Mouse (Mus musculus): ENCODE measurements at regions not wholly inside any gene's neighbourhood (a gene's known extent, or its start where the extent isn't known, plus 50 kb on each side); places are given as distances from the start of the nearest gene placed in this dataset.
A peak's percentile ranks its signal among the peaks of the same experiment; 100 is the strongest.

DNA sequence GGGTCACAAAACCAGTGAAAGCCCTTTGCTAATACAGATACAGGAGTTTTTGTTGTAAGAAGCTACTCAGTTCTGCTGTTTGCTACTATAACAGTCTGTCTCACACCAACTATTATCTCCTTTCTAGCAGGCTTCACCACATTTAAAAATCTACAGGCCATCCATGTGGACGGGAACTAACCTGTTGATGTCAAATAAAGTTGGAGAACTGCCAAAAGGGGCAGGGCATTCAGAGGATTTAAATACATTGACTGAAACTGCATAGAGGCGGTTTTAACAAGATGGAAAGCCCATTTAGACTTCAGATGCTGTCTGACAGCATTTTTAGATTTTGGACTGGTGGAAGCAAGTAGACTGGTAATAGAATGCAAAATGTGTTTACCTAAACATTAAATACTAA, 266.0 kb downstream of the Usp25 start:
- DNase-seq (ENCODE audit: low spot score): no peak
- ATAC-seq (ENCODE audit: low FRiP score, low TSS enrichment): no peak
- no peaks in the 10 kb centered on the region for H3K9me3 ChIP-seq (ENCODE audit: control insufficient read depth, low read length)
- no peak for TF ChIP-seq CTCF (IDR thresholded peaks at IDR 0.05; ENCODE audit: low read depth)
- no peak for TF ChIP-seq EP300 (optimal IDR thresholded peaks at IDR 0.05)
- H3K27ac ChIP-seq (replicated peaks): no peak overlapping the region
- H3K36me3 ChIP-seq (ENCODE audit: control insufficient read depth, insufficient read depth, low read length): no peaks in the 10 kb centered on the region
- no peak overlapping the region for H3K4me2 ChIP-seq (replicated peaks; ENCODE audit: low read depth)
- no peak overlapping the region for H3K4me3 ChIP-seq (ENCODE audit: low read depth, low read length)
- 48% methylated on average over 2 of the region's 2 CpGs for WGBS
- H3K9ac ChIP-seq (ENCODE audit: low read length): no peak overlapping the region
- H3K27me3 ChIP-seq (ENCODE audit: control insufficient read depth, insufficient read depth, low read length): no peaks in the 10 kb centered on the region
- H3K4me1 ChIP-seq (replicated peaks; ENCODE audit: control insufficient read depth, insufficient read depth): no peaks in the 10 kb centered on the region

DNA sequence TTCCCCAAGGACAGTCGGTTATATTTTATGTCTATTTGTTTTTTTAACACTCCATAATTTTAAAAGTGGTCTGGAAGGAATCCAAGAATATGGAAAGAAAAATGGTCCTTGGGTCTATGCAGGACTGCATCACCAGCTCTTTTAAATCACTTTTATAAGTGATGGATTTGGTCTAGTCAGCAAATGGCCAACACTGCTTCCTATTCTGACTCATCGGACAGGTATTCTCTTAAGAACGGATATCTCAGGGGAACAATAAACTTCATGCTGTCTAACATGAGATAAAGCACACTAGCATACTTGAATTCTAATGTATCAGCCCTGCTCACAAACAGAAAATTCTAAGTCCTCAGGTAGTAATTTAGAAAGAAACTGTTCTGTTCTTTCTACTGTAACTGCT, 259.8 kb downstream of the Usp25 start:
- no peaks in the 10 kb centered on the region for H3K27me3 ChIP-seq (ENCODE audit: control insufficient read depth, insufficient read depth, low read length)
- H3K9ac ChIP-seq (ENCODE audit: low read length): no peak overlapping the region
- no peak overlapping the region for H3K4me3 ChIP-seq (ENCODE audit: low read depth, low read length)
- WGBS: 34% methylated on average over 3 of the region's 3 CpGs
- H3K9me3 ChIP-seq (ENCODE audit: control insufficient read depth, low read length): no peaks in the 10 kb centered on the region
- H3K36me3 ChIP-seq (ENCODE audit: control insufficient read depth, insufficient read depth, low read length): no peaks in the 10 kb centered on the region
- DNase-seq (ENCODE audit: low spot score) (no peak), ATAC-seq (ENCODE audit: low FRiP score, low TSS enrichment) (no peak)
- H3K4me1 ChIP-seq (replicated peaks; ENCODE audit: control insufficient read depth, insufficient read depth): no peaks in the 10 kb centered on the region
- TF ChIP-seq EP300 (optimal IDR thresholded peaks at IDR 0.05): no peak
- no peak for TF ChIP-seq CTCF (IDR thresholded peaks at IDR 0.05; ENCODE audit: low read depth)
- H3K27ac ChIP-seq (replicated peaks): no peak overlapping the region
- H3K4me2 ChIP-seq (replicated peaks; ENCODE audit: low read depth): no peak overlapping the region

DNA sequence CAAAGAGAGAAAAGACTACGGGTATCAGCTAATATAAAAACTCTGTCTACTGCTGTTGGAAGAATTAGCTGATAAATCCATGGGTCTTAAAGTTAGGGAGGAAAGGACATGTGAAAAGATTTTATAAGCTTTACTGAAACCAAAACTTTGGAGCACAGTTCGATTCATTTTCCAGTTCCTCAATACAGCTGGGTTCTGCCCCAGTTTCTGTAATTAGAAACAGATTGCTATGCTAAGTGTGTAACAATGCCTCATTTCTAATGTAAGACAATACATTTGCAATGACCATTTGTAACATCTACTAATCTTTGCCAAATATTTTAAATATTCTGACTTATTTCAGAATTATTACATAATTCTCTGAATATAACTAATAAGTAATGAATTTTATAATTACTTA, 255.4 kb downstream of the Usp25 start:
- DNase-seq (ENCODE audit: low spot score): no peak
- no peak for TF ChIP-seq CTCF (IDR thresholded peaks at IDR 0.05; ENCODE audit: low read depth)
- no peak for TF ChIP-seq EP300 (optimal IDR thresholded peaks at IDR 0.05)
- H3K27ac ChIP-seq (replicated peaks): no peak overlapping the region
- no peaks in the 10 kb centered on the region for H3K9me3 ChIP-seq (ENCODE audit: control insufficient read depth, low read length)
- no peaks in the 10 kb centered on the region for H3K27me3 ChIP-seq (ENCODE audit: control insufficient read depth, insufficient read depth, low read length)
- 47% methylated on average over 2 of the region's 2 CpGs for WGBS
- H3K4me2 ChIP-seq (replicated peaks; ENCODE audit: low read depth): no peak overlapping the region
- H3K4me1 ChIP-seq (replicated peaks; ENCODE audit: control insufficient read depth, insufficient read depth): no peaks in the 10 kb centered on the region
- no peak for ATAC-seq (ENCODE audit: low FRiP score, low TSS enrichment)
- H3K9ac ChIP-seq (ENCODE audit: low read length): no peak overlapping the region
- no peak overlapping the region for H3K4me3 ChIP-seq (ENCODE audit: low read depth, low read length)
- H3K36me3 ChIP-seq (ENCODE audit: control insufficient read depth, insufficient read depth, low read length): no peaks in the 10 kb centered on the region

DNA sequence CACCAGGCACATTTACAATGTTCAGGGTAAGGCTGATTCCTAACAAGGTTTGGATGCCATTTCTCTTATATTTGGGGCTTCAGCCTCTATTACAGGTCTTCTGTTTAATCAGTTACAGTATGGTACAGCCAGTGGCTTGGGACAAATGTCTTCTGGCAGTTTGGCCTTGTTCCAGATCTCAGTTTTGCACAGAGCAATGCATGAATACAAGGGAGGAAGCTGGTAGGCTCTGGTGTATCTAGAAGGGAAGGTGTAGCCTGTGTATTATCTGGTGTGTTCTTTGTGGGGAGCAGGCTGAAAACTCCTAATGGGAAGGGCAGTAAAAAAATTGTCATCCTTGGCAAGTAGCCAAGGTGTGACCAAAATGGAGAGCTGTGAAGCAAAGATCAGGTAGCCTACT, 254.2 kb downstream of the Usp25 start:
- Histone ChIP-seq H3K4me2 (replicated peaks; ENCODE audit: low read depth) (no peak overlapping the region), H3K36me3 (ENCODE audit: control insufficient read depth, insufficient read depth, low read length) (no peaks in the 10 kb centered on the region), H3K4me3 (ENCODE audit: low read depth, low read length) (no peak overlapping the region), H3K9me3 (ENCODE audit: control insufficient read depth, low read length) (no peaks in the 10 kb centered on the region), H3K27me3 (ENCODE audit: control insufficient read depth, insufficient read depth, low read length) (no peaks in the 10 kb centered on the region), H3K27ac (replicated peaks) (no peak overlapping the region), H3K4me1 (replicated peaks; ENCODE audit: control insufficient read depth, insufficient read depth) (no peaks in the 10 kb centered on the region), H3K9ac (ENCODE audit: low read length) (no peak overlapping the region)
- TF ChIP-seq EP300 (optimal IDR thresholded peaks at IDR 0.05): no peak
- no peak for TF ChIP-seq CTCF (IDR thresholded peaks at IDR 0.05; ENCODE audit: low read depth)
- DNase-seq (ENCODE audit: low spot score) (no peak), ATAC-seq (ENCODE audit: low FRiP score, low TSS enrichment) (no peak)

DNA sequence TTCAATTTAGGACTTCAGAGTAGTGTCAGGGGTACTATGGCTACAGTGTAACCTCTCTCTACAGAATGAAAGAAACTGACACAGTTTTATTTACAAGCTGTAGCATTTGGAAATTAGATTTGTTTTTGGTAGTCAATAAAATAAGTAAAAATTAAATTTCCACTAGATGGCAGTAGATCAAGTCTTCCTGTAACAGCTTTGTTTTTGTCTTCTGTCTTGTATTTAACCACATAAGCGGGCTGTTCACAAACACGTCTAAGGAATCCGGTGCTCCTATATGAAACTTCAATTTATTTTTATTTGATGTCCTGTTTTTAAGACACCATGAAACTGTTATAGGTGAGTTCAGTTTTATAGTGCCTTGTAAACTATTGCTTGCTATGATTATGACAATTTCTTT, 238.8 kb downstream of the Usp25 start:
- H3K9me3 ChIP-seq (ENCODE audit: control insufficient read depth, low read length): no peaks in the 10 kb centered on the region
- 34% methylated on average over 3 of the region's 3 CpGs for WGBS
- no peak overlapping the region for H3K9ac ChIP-seq (ENCODE audit: low read length)
- H3K4me3 ChIP-seq (ENCODE audit: low read depth, low read length): no peak overlapping the region
- ATAC-seq (ENCODE audit: low FRiP score, low TSS enrichment) (no peak), DNase-seq (ENCODE audit: low spot score) (no peak)
- no peaks in the 10 kb centered on the region for H3K27me3 ChIP-seq (ENCODE audit: control insufficient read depth, insufficient read depth, low read length)
- no peaks in the 10 kb centered on the region for H3K36me3 ChIP-seq (ENCODE audit: control insufficient read depth, insufficient read depth, low read length)
- H3K4me1 ChIP-seq (replicated peaks; ENCODE audit: control insufficient read depth, insufficient read depth): no peaks in the 10 kb centered on the region
- no peak overlapping the region for H3K27ac ChIP-seq (replicated peaks)
- no peak overlapping the region for H3K4me2 ChIP-seq (replicated peaks; ENCODE audit: low read depth)
- TF ChIP-seq CTCF (IDR thresholded peaks at IDR 0.05; ENCODE audit: low read depth) (peak; percentile 70), EP300 (optimal IDR thresholded peaks at IDR 0.05) (no peak)

DNA sequence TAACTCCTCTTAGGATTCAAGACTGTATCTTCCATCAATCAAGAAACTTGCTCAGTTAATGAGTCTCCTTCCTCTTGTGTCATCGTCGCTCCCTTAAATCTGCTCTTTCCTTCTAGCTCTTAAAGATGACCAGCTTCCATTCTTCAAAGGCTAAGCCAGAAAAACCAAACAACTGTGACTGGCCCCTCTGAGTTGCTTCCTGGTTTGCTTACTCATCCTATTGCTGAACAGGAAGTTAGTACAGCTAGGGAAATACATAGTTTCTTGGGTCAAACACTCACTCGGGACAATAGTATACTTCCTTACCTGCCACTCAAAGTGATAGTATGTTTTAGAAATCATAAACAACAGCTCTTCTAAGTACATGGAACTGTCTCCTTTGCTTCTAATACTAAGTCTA, 237.9 kb downstream of the Usp25 start:
- DNase-seq (ENCODE audit: low spot score): no peak
- Histone ChIP-seq H3K4me1 (replicated peaks; ENCODE audit: control insufficient read depth, insufficient read depth) (no peaks in the 10 kb centered on the region), H3K4me2 (replicated peaks; ENCODE audit: low read depth) (no peak overlapping the region), H3K27ac (replicated peaks) (no peak overlapping the region), H3K9ac (ENCODE audit: low read length) (no peak overlapping the region), H3K9me3 (ENCODE audit: control insufficient read depth, low read length) (no peaks in the 10 kb centered on the region), H3K36me3 (ENCODE audit: control insufficient read depth, insufficient read depth, low read length) (no peaks in the 10 kb centered on the region), H3K27me3 (ENCODE audit: control insufficient read depth, insufficient read depth, low read length) (no peaks in the 10 kb centered on the region), H3K4me3 (ENCODE audit: low read depth, low read length) (no peak overlapping the region)
- 42% methylated on average over 3 of the region's 3 CpGs for WGBS
- no peak for TF ChIP-seq EP300 (optimal IDR thresholded peaks at IDR 0.05)
- no peak for ATAC-seq (ENCODE audit: low FRiP score, low TSS enrichment)
